Mouse (Mus musculus) hindbrain, embryonic 13.5 days (tissue): ENCODE measurements at regions not wholly inside any gene's neighbourhood (a gene's known extent, or its start where the extent isn't known, plus 50 kb on each side); places are given as distances from the start of the nearest gene placed in this dataset.

ENCODE experiments used
- ATAC-seq: fragments of 200-750 bp; cut with Nextera tagmentation; 2 replicates; pipeline ENCODE4 v1.8.0; 2017; ENCODE audit warnings: moderate TSS enrichment; ENCODE audit not compliant: low FRiP score
- H3K27ac ChIP-seq: fragments of 300-500 bp; sonication (generic); 2 replicates; pipeline ENCODE4 v1.5.1; 2015; ENCODE audit warnings: inconsistent platforms, mild to moderate bottlenecking, moderate library complexity
- H3K27me3 ChIP-seq: fragments of 300-500 bp; sonication (generic); 2 replicates; pipeline ENCODE4 v1.6.1; 2015; ENCODE audit warnings: mild to moderate bottlenecking, inconsistent platforms
- H3K36me3 ChIP-seq: fragments of 300-500 bp; sonication (generic); 2 replicates; pipeline ENCODE4 v1.6.1; 2015; ENCODE audit warnings: mild to moderate bottlenecking, inconsistent platforms
- H3K4me1 ChIP-seq: fragments of 300-500 bp; sonication (generic); replicated peaks from 2 replicates; pipeline ENCODE4 v1.6.1; 2015; ENCODE audit warnings: inconsistent platforms
- H3K4me2 ChIP-seq: fragments of 300-500 bp; sonication (generic); 2 replicates; pipeline ENCODE4 v1.6.1; 2015; ENCODE audit warnings: inconsistent platforms, mild to moderate bottlenecking, moderate library complexity
- H3K4me3 ChIP-seq: fragments of 300-500 bp; sonication (generic); 2 replicates; pipeline ENCODE4 v1.5.1; 2015; ENCODE audit warnings: mild to moderate bottlenecking, inconsistent platforms
- H3K9ac ChIP-seq: fragments of 300-500 bp; sonication (generic); 2 replicates; pipeline ENCODE4 v1.6.1; 2015; ENCODE audit warnings: mild to moderate bottlenecking, inconsistent platforms
- H3K9me3 ChIP-seq: fragments of 300-500 bp; sonication (generic); 2 replicates; pipeline ENCODE4 v1.6.1; 2016; ENCODE audit warnings: inconsistent platforms
- WGBS: fragments of 180-500 bp; shearing (Covaris S2); methylation state at CpG from one replicate; pipeline ENCODE4 v1.1.7; 2015; 5-methylcytosine and 5-hydroxymethylcytosine counted together

DNA sequence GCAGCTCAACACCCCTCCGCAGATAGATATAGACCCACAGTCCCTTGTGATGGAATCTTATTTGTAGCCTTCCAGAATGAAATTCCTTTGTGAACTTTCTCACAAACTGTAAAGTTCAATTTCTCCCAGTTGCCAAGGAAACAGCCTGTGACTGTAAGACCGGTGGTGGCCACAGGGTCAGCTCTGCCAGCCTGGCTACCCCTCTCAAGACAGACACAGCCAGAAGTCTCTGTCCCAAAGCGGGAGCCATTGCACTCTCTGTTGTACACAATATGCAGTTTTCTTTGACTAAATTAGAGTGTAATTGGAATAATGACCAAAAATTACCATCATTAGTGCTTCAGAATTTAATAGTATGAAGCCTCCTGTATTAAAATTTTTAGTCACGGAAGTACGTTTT lies 568.8 kb downstream of the 1190002N15Rik start:
- no peak overlapping the region for H3K4me2 ChIP-seq
- ATAC-seq, result no peak
- no peaks in the 10 kb centered on the region for H3K9me3 ChIP-seq
- H3K27me3 ChIP-seq, result no peaks in the 10 kb centered on the region
- H3K36me3 ChIP-seq, result no peaks in the 10 kb centered on the region
- 74% methylated on average over 5 of the region's 5 CpGs for WGBS
- H3K27ac ChIP-seq, result no peak overlapping the region
- H3K4me3 ChIP-seq, result no peak overlapping the region
- no peak overlapping the region for H3K9ac ChIP-seq
- 0 out of 2 replicates have a peak, but pooled peaks cover 3% of the 10 kb centered on the region for H3K4me1 ChIP-seq

DNA sequence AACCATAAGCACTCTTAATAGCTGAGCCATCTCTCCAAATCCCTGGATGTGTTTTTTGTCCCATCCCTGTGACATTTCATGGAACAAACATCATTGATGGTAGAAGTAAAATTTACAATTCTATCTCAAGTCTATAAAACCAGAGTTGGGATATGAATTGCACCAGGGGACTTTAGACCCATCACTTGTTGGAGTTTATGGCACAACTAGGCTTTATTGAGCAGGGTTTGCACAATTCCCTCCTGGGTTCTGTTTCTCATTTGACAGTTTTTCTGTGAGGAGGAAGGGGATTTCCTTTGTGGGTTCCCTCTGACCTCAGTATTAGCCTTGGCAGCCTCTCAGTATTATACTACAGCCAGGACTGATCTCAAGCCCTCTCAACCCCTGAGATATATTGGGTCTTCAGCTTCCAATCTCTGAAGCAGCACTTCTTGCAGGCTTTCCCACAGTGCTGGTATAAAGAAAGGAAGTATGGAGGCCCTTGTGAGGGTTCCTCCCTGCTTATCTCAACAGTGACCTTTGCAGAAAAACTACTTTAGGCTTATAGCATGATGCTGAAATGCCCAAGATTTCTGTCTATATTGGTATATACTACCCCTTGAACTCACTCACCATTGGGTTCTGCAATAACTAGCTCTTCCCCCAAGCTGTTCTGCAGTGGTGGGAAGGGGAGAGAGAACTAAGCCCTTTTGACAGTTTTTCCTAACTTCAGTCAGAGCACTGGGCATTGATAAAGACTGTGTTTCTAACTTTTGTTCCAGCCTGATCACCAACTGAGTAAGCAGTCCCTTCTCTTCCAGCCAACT lies 582.4 kb downstream of the 1190002N15Rik start:
- Histone ChIP-seq H3K9me3 (no peaks in the 10 kb centered on the region), H3K27me3 (no peaks in the 10 kb centered on the region), H3K27ac (no peak overlapping the region), H3K9ac (no peak overlapping the region), H3K4me1 (no peaks in the 10 kb centered on the region), H3K4me2 (no peak overlapping the region), H3K36me3 (no peaks in the 10 kb centered on the region), H3K4me3 (no peak overlapping the region)
- ATAC-seq, result no peak

DNA sequence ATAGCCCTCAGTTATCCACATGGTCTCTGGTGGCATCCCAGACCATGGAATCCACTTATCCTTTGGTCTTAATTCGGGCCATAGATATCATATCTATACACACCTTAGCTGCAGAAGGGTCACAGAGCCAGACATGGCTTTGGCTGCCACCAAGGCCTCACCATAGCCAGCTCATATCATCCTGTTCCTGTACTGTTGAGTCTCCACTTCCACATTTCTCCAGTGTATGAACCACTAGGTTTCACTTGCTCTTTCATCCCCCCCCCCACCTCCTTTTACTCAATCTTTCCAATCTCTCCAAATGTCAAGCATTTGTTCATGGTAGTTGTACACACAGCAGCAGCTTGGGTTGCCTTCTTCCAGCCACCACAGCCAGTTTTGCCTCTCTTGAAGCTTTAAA lies 589.2 kb downstream of the 1190002N15Rik start:
- Histone ChIP-seq H3K4me2 (no peak overlapping the region), H3K27ac (no peak overlapping the region), H3K4me3 (no peak overlapping the region), H3K9me3 (no peaks in the 10 kb centered on the region), H3K36me3 (no peaks in the 10 kb centered on the region), H3K27me3 (no peaks in the 10 kb centered on the region), H3K9ac (no peak overlapping the region), H3K4me1 (no peaks in the 10 kb centered on the region)
- 75% methylated on average over 1 of the region's 1 CpGs for WGBS
- no peak for ATAC-seq

DNA sequence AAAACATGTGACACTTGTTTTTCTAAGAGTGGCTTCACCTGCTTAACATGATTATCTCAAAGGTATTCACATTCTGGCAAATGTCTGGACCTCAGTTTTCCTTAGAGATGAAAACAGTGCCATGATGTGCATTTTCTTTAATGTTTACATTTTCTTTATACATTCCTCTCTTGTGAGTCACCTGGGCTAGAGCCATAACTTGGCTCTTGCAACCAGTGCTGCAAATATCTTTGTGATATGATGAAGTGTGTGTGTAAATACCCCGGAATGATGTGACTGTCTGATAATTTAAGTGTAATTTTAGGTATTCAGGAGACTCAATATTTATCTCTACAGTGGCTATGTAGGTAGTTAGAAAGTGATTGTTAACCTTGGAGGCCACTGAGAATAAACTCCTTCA lies 590.8 kb downstream of the 1190002N15Rik start:
- 93% methylated on average over 1 of the region's 1 CpGs for WGBS
- ATAC-seq, result no peak
- H3K27ac ChIP-seq, result no peak overlapping the region
- H3K4me2 ChIP-seq, result no peak overlapping the region
- no peaks in the 10 kb centered on the region for H3K27me3 ChIP-seq
- no peaks in the 10 kb centered on the region for H3K9me3 ChIP-seq
- no peak overlapping the region for H3K9ac ChIP-seq
- no peaks in the 10 kb centered on the region for H3K36me3 ChIP-seq
- no peak overlapping the region for H3K4me3 ChIP-seq
- no peaks in the 10 kb centered on the region for H3K4me1 ChIP-seq

DNA sequence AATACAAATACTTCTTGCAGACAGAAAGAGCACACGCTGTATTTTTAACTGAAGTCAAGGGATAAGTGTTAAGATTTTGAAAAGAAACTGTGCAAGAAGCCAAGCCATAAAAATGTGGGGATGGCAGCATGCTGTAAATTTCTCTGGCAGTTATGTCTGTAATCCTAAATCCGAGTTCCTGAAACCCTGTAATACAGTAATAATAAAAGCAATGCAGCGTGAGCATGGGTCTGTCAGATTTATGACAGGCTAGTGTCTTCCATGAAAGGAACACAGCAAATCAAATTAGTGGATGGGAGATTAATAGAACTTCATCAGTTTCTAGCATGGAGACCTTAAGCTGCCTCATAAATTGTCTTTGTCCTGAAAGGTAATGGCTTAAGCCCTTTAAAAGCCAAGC lies 597.7 kb downstream of the 1190002N15Rik start:
- Histone ChIP-seq H3K9ac (no peak overlapping the region), H3K9me3 (no peaks in the 10 kb centered on the region), H3K27ac (no peak overlapping the region), H3K36me3 (no peaks in the 10 kb centered on the region), H3K4me3 (no peak overlapping the region), H3K4me1 (no peaks in the 10 kb centered on the region), H3K27me3 (no peaks in the 10 kb centered on the region), H3K4me2 (no peak overlapping the region)
- ATAC-seq, result no peak
- WGBS, result 82% methylated on average over 3 of the region's 3 CpGs

DNA sequence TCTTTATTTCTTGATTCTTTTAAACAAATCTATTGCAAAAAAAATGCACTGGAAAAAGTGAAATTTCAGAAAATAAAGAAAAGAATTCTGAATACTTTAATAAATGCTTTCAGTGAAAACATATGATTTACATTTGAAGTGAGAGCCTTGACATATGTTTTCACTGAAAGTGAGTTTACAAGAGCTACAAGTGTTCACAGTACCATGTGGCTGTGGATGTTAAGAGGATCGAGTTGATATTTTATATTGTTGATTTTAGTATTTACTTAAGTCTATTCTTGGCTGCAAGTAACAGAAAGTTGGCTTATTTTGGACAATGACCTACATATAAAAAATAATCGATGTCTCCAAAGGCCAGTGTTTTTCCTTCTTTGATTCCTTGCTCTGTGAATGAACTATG lies 607.2 kb downstream of the 1190002N15Rik start:
- Histone ChIP-seq H3K9ac (no peak overlapping the region), H3K27me3 (no peaks in the 10 kb centered on the region), H3K4me2 (no peak overlapping the region), H3K4me3 (no peak overlapping the region), H3K27ac (no peak overlapping the region), H3K36me3 (no peaks in the 10 kb centered on the region), H3K4me1 (no peaks in the 10 kb centered on the region), H3K9me3 (0 out of 2 replicates have a peak, but pooled peaks cover 4% of the 10 kb centered on the region)
- WGBS, result 79% methylated on average over 2 of the region's 2 CpGs
- ATAC-seq, result no peak

DNA sequence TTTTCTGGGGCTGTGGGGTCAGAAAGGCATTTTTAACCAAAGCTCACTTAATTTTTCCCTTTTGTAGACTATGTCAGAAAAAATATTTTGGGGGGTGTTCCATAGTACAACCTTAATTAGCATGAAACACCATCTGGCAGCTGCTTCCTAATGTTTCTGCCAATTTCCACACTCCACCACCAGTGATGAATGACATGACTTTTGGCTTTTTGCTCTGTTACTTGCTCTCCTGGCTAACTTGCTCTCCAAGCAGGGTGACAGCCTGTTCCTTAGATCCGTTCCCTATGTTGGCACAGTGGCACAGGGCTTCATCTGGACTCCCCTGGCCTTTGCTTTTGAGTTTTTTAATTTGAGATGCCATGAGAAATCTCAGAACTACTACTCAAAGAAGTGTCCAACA lies 648.6 kb downstream of the 1190002N15Rik start:
- H3K27me3 ChIP-seq, result no peaks in the 10 kb centered on the region
- no peak overlapping the region for H3K4me2 ChIP-seq
- H3K9ac ChIP-seq, result no peak overlapping the region
- H3K4me3 ChIP-seq, result no peak overlapping the region
- no peaks in the 10 kb centered on the region for H3K4me1 ChIP-seq
- no peak for ATAC-seq
- no peaks in the 10 kb centered on the region for H3K9me3 ChIP-seq
- WGBS, result 49% methylated on average over 1 of the region's 1 CpGs
- H3K27ac ChIP-seq, result no peak overlapping the region
- no peaks in the 10 kb centered on the region for H3K36me3 ChIP-seq

DNA sequence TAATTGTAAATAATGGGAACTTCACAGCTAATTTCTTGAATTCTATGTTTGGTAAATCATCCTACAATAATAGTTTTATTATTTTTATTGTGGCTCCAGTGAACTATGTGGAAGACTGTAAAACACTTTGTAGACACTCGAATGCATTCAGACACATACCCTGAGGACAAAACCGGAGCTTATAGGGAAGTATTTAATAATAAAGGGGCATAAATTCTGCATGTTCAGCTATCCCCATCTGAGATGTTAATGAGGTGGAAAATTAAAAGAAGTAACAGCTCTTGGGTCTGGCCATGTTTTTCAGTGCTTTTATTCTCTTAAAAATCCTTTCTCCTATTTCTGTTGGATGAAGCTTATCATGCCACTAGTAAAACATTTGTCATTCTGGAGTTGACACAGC lies 657.8 kb downstream of the 1190002N15Rik start:
- no peak for ATAC-seq
- WGBS, result 34% methylated on average over 2 of the region's 2 CpGs
- no peak overlapping the region for H3K4me2 ChIP-seq

DNA sequence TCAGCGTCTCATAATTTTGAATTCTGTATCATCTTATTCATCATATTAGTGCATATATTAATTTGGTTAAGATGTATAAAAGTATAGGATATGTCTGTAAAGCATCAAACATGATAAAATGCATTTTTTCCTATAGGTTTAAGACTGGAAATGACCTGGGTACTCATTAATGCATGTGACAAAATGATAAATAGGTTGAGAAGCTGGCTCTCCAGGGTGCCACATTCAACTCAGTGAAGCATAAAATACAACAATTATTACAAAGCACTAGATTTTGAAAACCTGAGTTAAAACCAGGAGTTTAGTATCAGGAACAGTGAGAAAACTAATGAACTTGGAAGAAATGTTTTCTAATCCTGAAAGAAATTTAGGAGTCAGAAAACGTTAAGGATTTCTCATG lies 658.3 kb downstream of the 1190002N15Rik start:
- Histone ChIP-seq H3K4me3 (no peak overlapping the region), H3K4me2 (no peak overlapping the region), H3K9ac (no peak overlapping the region), H3K4me1 (no peaks in the 10 kb centered on the region), H3K27me3 (no peaks in the 10 kb centered on the region), H3K36me3 (no peaks in the 10 kb centered on the region), H3K9me3 (no peaks in the 10 kb centered on the region), H3K27ac (no peak overlapping the region)
- no peak for ATAC-seq
- WGBS, result 54% methylated on average over 2 of the region's 2 CpGs

More for the DNA sequence above, 657.8 kb downstream of the 1190002N15Rik start:
- Histone ChIP-seq H3K4me3 (no peak overlapping the region), H3K4me1 (no peaks in the 10 kb centered on the region), H3K27ac (no peak overlapping the region), H3K9ac (no peak overlapping the region), H3K9me3 (no peaks in the 10 kb centered on the region), H3K36me3 (no peaks in the 10 kb centered on the region), H3K27me3 (no peaks in the 10 kb centered on the region)

DNA sequence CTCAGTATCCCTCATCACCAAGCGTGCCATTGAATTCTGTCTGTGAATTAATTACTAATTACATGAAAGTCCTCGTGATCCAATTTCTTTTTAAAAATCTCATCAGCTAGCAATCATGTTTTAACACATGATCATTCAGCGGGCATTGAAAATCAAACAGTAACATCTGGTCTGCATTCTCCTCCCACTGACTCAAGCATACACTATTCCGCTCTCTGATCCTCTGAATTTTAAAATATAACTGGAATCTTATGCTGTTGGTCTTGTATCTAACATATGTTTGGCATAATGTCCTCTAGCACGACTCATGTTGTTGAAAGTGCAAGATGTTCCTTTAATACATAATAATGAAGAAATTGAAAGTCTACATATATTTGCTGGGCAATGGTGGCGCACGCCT lies 667.1 kb downstream of the 1190002N15Rik start:
- H3K27me3 ChIP-seq, result no peaks in the 10 kb centered on the region
- no peak for ATAC-seq
- no peak overlapping the region for H3K4me3 ChIP-seq
- H3K36me3 ChIP-seq, result no peaks in the 10 kb centered on the region
- H3K4me1 ChIP-seq, result no peaks in the 10 kb centered on the region
- 76% methylated on average over 7 of the region's 7 CpGs for WGBS
- no peak overlapping the region for H3K4me2 ChIP-seq
- H3K9me3 ChIP-seq, result no peaks in the 10 kb centered on the region
- no peak overlapping the region for H3K9ac ChIP-seq
- H3K27ac ChIP-seq, result no peak overlapping the region

DNA sequence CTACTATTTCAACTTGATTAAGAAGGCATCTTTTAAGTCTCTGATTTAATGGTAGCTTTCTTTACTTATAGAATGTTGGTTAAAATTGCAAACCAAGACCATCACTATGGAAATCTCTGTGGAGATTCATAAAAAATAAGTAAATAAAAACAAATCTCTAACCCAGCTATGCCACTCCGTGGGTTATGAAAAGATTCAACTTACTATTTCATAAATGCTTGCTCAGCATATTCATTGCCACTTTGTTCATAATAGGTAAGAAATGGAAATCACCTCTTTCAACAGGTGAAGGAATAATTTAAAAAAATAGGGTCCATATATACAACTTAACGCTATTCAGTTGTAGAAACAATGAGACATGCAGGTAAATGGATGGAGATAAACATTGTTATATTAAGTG lies 679.9 kb downstream of the 1190002N15Rik start:
- no peaks in the 10 kb centered on the region for H3K4me1 ChIP-seq
- no peak overlapping the region for H3K4me2 ChIP-seq
- WGBS, result 79% methylated on average over 2 of the region's 2 CpGs
- no peak for ATAC-seq
- no peak overlapping the region for H3K4me3 ChIP-seq
- H3K27ac ChIP-seq, result no peak overlapping the region
- H3K36me3 ChIP-seq, result no peaks in the 10 kb centered on the region
- no peaks in the 10 kb centered on the region for H3K9me3 ChIP-seq
- no peak overlapping the region for H3K9ac ChIP-seq
- no peaks in the 10 kb centered on the region for H3K27me3 ChIP-seq

DNA sequence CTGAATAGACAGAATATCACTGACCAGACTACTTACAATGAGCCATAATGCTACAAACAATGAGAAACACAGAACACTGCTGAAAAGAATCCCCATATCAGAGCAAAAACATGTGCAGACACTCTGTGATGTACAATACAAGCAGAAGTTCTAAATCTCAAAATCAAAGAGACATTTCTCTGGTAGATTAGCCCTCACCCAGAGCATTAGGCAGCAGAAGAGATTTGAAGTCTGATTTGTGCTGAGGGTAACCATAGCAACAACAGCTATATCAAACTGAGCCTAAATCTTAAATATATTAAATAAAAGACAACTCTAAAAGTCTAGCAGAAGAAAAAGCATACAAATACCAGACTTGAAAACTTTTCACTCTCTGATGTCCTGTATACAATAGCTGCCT lies 691.5 kb downstream of the 1190002N15Rik start:
- no peak overlapping the region for H3K27ac ChIP-seq
- H3K4me1 ChIP-seq, result no peaks in the 10 kb centered on the region
- no peaks in the 10 kb centered on the region for H3K27me3 ChIP-seq
- H3K4me3 ChIP-seq, result no peak overlapping the region
- no peak overlapping the region for H3K4me2 ChIP-seq
- ATAC-seq, result no peak
- no peak overlapping the region for H3K9ac ChIP-seq
- H3K9me3 ChIP-seq, result no peaks in the 10 kb centered on the region
- H3K36me3 ChIP-seq, result no peaks in the 10 kb centered on the region

DNA sequence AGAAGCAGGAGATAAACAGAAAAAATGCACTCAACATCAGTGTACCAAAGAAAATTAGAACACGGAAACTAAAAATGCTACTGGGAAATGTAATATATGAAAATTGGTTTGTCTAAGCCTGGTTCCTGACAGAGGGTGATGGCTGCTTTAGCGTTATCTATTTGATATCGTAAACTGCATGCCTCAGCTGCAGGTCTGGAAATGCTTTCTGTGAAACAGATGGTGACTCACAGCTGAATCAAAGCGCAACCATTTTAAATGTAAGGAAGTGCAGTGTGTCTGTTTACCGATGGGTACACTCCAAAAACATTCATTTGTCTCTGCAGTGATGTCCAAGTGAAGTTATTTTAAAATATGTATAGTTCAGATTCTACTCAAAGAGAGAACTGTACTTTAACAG lies 694.0 kb downstream of the 1190002N15Rik start:
- no peak overlapping the region for H3K27ac ChIP-seq
- H3K9me3 ChIP-seq, result no peaks in the 10 kb centered on the region
- H3K4me2 ChIP-seq, result no peak overlapping the region
- H3K36me3 ChIP-seq, result no peaks in the 10 kb centered on the region
- no peak overlapping the region for H3K9ac ChIP-seq
- no peaks in the 10 kb centered on the region for H3K4me1 ChIP-seq
- no peak overlapping the region for H3K4me3 ChIP-seq
- WGBS, result 79% methylated on average over 5 of the region's 5 CpGs
- ATAC-seq, result no peak
- no peaks in the 10 kb centered on the region for H3K27me3 ChIP-seq
